Mouse (Mus musculus) lung, embryonic 14.5 days (tissue): ENCODE data around the gene Apoc4. TPM values are rescaled to one million over a fixed set of nuclear protein-coding genes. Genes with fewer than 3 reads are reported as not detected.
A peak's percentile ranks its signal among the peaks of the same experiment; 100 is the strongest.

Source experiments
- ATAC-seq: fragments of 200-750 bp; cut with Nextera tagmentation; 2 replicates; pipeline ENCODE4 v1.8.0; 2017; ENCODE audit warnings: mild to moderate bottlenecking, moderate TSS enrichment, moderate library complexity; ENCODE audit not compliant: insufficient read depth
- DNase-seq: peaks from one replicate; pipeline ENCODE4 v3.0.0-alpha.2; 2015
- H3K27ac ChIP-seq: fragments of 300-500 bp; sonication (generic); 2 replicates; pipeline ENCODE4 v1.5.1; 2014; ENCODE audit warnings: low read depth, mild to moderate bottlenecking, moderate library complexity
- H3K27me3 ChIP-seq: fragments of 300-500 bp; sonication (generic); 2 replicates; pipeline ENCODE4 v1.6.1; 2014; ENCODE audit warnings: low read length, control low read depth; ENCODE audit not compliant: insufficient read depth
- H3K36me3 ChIP-seq: fragments of 300-500 bp; sonication (generic); 2 replicates; pipeline ENCODE4 v1.6.1; 2014; ENCODE audit warnings: control low read depth; ENCODE audit not compliant: insufficient read depth
- H3K4me1 ChIP-seq: fragments of 300-500 bp; sonication (generic); 2 replicates; pipeline ENCODE4 v1.6.1; 2014; ENCODE audit warnings: antibody characterized with exemption, control low read depth; ENCODE audit not compliant: insufficient read depth
- H3K4me2 ChIP-seq: fragments of 300-500 bp; sonication (generic); 2 replicates; pipeline ENCODE4 v1.6.1; 2014; ENCODE audit warnings: mild to moderate bottlenecking
- H3K4me3 ChIP-seq: fragments of 300-500 bp; sonication (generic); 2 replicates; pipeline ENCODE4 v1.5.1; 2014; ENCODE audit warnings: low read depth, low read length
- H3K9ac ChIP-seq: fragments of 300-500 bp; sonication (generic); 2 replicates; pipeline ENCODE4 v1.6.1; 2014
- H3K9me3 ChIP-seq: fragments of 300-500 bp; sonication (generic); 2 replicates; pipeline ENCODE4 v1.6.1; 2016; ENCODE audit warnings: low read depth, low read length, control low read depth
- CTCF ChIP-seq: IDR thresholded peaks from 2 replicates; pipeline ENCODE4 v1.5.1; 2016; ENCODE audit warnings: antibody characterized with exemption, low read depth
- WGBS: fragments of 180-500 bp; shearing (Covaris S2); extraction: QIAGEN DNeasy Blood & Tissue Kit; methylation state at CpG from one replicate; pipeline ENCODE4 v1.1.7; 2014; 5-methylcytosine and 5-hydroxymethylcytosine counted together
- polyA plus RNA-seq: library from polyadenylated mRNA; unstranded; fragments of >200 nt; fragmentation: Nextera tagmentation; extraction: Ambion mirVana; gene quantifications from 2 replicates; pipeline ENCODE4 v1.2.1, GENCODE M21; 2014

The Apoc4 gene
- polyA plus RNA-seq, 1 experiment from 2014 or later: 0.30 TPM

- H3K4me2 ChIP-seq: no peak overlapping the region
- H3K27ac ChIP-seq: peak overlapping the region; percentile 76
- H3K9me3 ChIP-seq: no peaks in the 10 kb centered on the region; the same call in 1 of the 2 replicates
- no peak for TF ChIP-seq CTCF
- H3K27me3 ChIP-seq: no peaks in the 10 kb centered on the region
- H3K9ac ChIP-seq: no peak overlapping the region; the same call in 1 of the 2 replicates
- H3K36me3 ChIP-seq: peaks cover 9% of the 10 kb centered on the region; the same call in 1 of the 2 replicates
- no peak for ATAC-seq
- no peak for DNase-seq
- 72% methylated on average over 10 of the region's 10 CpGs for WGBS
- no peak overlapping the region for H3K4me3 ChIP-seq
- H3K4me1 ChIP-seq: peaks cover 28% of the 10 kb centered on the region
Measured at GRCm38 (mm10) chr7:19694336-19695212, 13.3 kb upstream of the Apoc4 start.

GRCm38 (mm10) chr7:19693421-19693820 lies 12.1 kb upstream of the Apoc4 start:
- peak; percentile 76 for DNase-seq
- ATAC-seq: peak; percentile 53
- Histone ChIP-seq H3K4me1 (peaks cover 21% of the 10 kb centered on the region), H3K4me3 (no peak overlapping the region), H3K27ac (peak overlapping the region; percentile 79), H3K9me3 (no peaks in the 10 kb centered on the region; the same call in 1 of the 2 replicates), H3K27me3 (no peaks in the 10 kb centered on the region), H3K9ac (no peak overlapping the region; the same call in 1 of the 2 replicates), H3K36me3 (peaks cover 9% of the 10 kb centered on the region; the same call in 1 of the 2 replicates), H3K4me2 (no peak overlapping the region; the same call in 1 of the 2 replicates)
- 17% methylated on average over 10 of the region's 10 CpGs for WGBS
- no peak for TF ChIP-seq CTCF

- Histone ChIP-seq H3K36me3 (peaks cover 6% of the 10 kb centered on the region; the same call in 1 of the 2 replicates), H3K4me3 (no peak within 1 kb of the TSS), H3K4me2 (peak within 1 kb of the TSS; percentile 12; the same call in 1 of the 2 replicates), H3K27me3 (no peaks in the 10 kb centered on the region), H3K9ac (no peak within 1 kb of the TSS; the same call in 1 of the 2 replicates), H3K4me1 (peaks cover 21% of the 10 kb centered on the region), H3K27ac (peak within 1 kb of the TSS; percentile 79), H3K9me3 (no peaks in the 10 kb centered on the region; the same call in 1 of the 2 replicates)
- DNase-seq: peak; percentile 32
- ATAC-seq: no peak
- WGBS: 50% methylated on average over 28 of the region's 28 CpGs
- TF ChIP-seq CTCF: no peak
Measured at GRCm38 (mm10) chr7:19691873-19692865, 10.9 kb upstream of the Apoc4 start, which contains the start of gene Apoc1. Apoc1 (minus strand) TSS chr7:19692660.

GRCm38 (mm10) chr7:19691434-19691833 lies 10.2 kb upstream of the Apoc4 start:
- Histone ChIP-seq H3K27ac (peak overlapping the region; percentile 18; the same call in 1 of the 2 replicates), H3K4me2 (0 out of 2 replicates have a peak overlapping the region, but pooled peaks have one; percentile 12), H3K4me3 (no peak overlapping the region), H3K9ac (no peak overlapping the region), H3K9me3 (no peaks in the 10 kb centered on the region; the same call in 1 of the 2 replicates), H3K27me3 (no peaks in the 10 kb centered on the region), H3K36me3 (peaks cover 1% of the 10 kb centered on the region; the same call in 1 of the 2 replicates), H3K4me1 (peaks cover 21% of the 10 kb centered on the region)
- 62% methylated on average over 6 of the region's 6 CpGs for WGBS
- ATAC-seq: no peak
- TF ChIP-seq CTCF: no peak
- no peak for DNase-seq

- no peak overlapping the region for H3K4me2 ChIP-seq
Measured at GRCm38 (mm10) chr7:19690845-19691244, 9.6 kb upstream of the Apoc4 start.

GRCm38 (mm10) chr7:19688611-19689010 lies 7.3 kb upstream of the Apoc4 start:
- Histone ChIP-seq H3K4me2 (no peak overlapping the region), H3K9ac (no peak overlapping the region), H3K27me3 (no peaks in the 10 kb centered on the region), H3K36me3 (no peaks in the 10 kb centered on the region), H3K27ac (no peak overlapping the region), H3K4me3 (no peak overlapping the region), H3K4me1 (peaks cover 11% of the 10 kb centered on the region), H3K9me3 (no peaks in the 10 kb centered on the region)
- DNase-seq: no peak
- no peak for TF ChIP-seq CTCF
- no peak for ATAC-seq
- WGBS: 96% methylated on average over 2 of the region's 2 CpGs

More at GRCm38 (mm10) chr7:19690845-19691244, 9.6 kb upstream of the Apoc4 start:
- no peak for DNase-seq
- Histone ChIP-seq H3K9ac (no peak overlapping the region), H3K4me3 (no peak overlapping the region), H3K27ac (no peak overlapping the region), H3K9me3 (no peaks in the 10 kb centered on the region), H3K27me3 (no peaks in the 10 kb centered on the region), H3K36me3 (no peaks in the 10 kb centered on the region), H3K4me1 (peaks cover 21% of the 10 kb centered on the region)
- 83% methylated on average over 4 of the region's 4 CpGs for WGBS
- TF ChIP-seq CTCF: no peak
- ATAC-seq: no peak
